Mouse (Mus musculus): Measurements from ENCODE around the gene Cinp. TPM values are rescaled to one million over a fixed set of nuclear protein-coding genes. Genes with fewer than 3 reads are reported as not detected.
A peak's percentile ranks its signal among the peaks of the same experiment; 100 is the strongest.

Gene Cinp
- 64.7 and 67.4 TPM in 2 replicates for polyA plus RNA-seq (2015; fragmentation: Nextera tagmentation; extraction: Ambion mirVana)

GRCm38 (mm10) chr12:110889036-110890020, at the start of gene Cinp, which contains the start of gene Tecpr2:
Gene Cinp, minus strand, starts transcription at chr12:110889145.
Gene Tecpr2, plus strand, starts transcription at chr12:110889264.
- peak; percentile 99 for ATAC-seq
- Histone ChIP-seq H3K4me3 (replicated peaks) (peak within 1 kb of the TSS; percentile 79), H3K4me1 (replicated peaks) (peaks cover 23% of the 10 kb centered on the region), H3K36me3 (no peaks in the 10 kb centered on the region), H3K9ac (replicated peaks) (peak within 1 kb of the TSS; percentile 87), H3K4me2 (replicated peaks) (peak within 1 kb of the TSS; percentile 89), H3K9me3 (no peaks in the 10 kb centered on the region), H3K27ac (peak within 1 kb of the TSS; percentile 94), H3K27me3 (no peaks in the 10 kb centered on the region)
- under 1% methylated on average over 70 of the region's 74 CpGs for WGBS

- 92% methylated on average over 5 of the region's 5 CpGs for WGBS
- no peak overlapping the region for H3K4me2 ChIP-seq (replicated peaks)
- no peaks in the 10 kb centered on the region for H3K27me3 ChIP-seq
- H3K9me3 ChIP-seq: no peaks in the 10 kb centered on the region
- H3K4me3 ChIP-seq (replicated peaks): no peak overlapping the region
- no peak for ATAC-seq
- H3K27ac ChIP-seq: no peak overlapping the region
- H3K36me3 ChIP-seq: peaks cover 59% of the 10 kb centered on the region
- H3K4me1 ChIP-seq (replicated peaks): no peaks in the 10 kb centered on the region
- no peak overlapping the region for H3K9ac ChIP-seq (replicated peaks)
Observed at GRCm38 (mm10) chr12:110937496-110937895, 48.6 kb upstream of the Cinp start.

GRCm38 (mm10) chr12:110935983-110936620, 47.2 kb upstream of the Cinp start:
- no peaks in the 10 kb centered on the region for H3K9me3 ChIP-seq
- peaks cover 63% of the 10 kb centered on the region for H3K36me3 ChIP-seq
- H3K4me3 ChIP-seq (replicated peaks): no peak overlapping the region
- 60% methylated on average over 9 of the region's 9 CpGs for WGBS
- H3K27ac ChIP-seq: no peak overlapping the region
- no peak overlapping the region for H3K4me2 ChIP-seq (replicated peaks)
- no peak overlapping the region for H3K9ac ChIP-seq (replicated peaks)
- no peaks in the 10 kb centered on the region for H3K27me3 ChIP-seq
- H3K4me1 ChIP-seq (replicated peaks): no peaks in the 10 kb centered on the region
- ATAC-seq: peak; percentile 86

- no peaks in the 10 kb centered on the region for H3K27me3 ChIP-seq
- H3K4me2 ChIP-seq (replicated peaks): no peak overlapping the region
- H3K4me1 ChIP-seq (replicated peaks): no peaks in the 10 kb centered on the region
- H3K4me3 ChIP-seq (replicated peaks): no peak overlapping the region
- H3K9me3 ChIP-seq: no peaks in the 10 kb centered on the region
- H3K27ac ChIP-seq: no peak overlapping the region
- H3K36me3 ChIP-seq: peaks cover 57% of the 10 kb centered on the region
- H3K9ac ChIP-seq (replicated peaks): no peak overlapping the region
- ATAC-seq: no peak
- 89% methylated on average over 5 of the region's 5 CpGs for WGBS
Observed at GRCm38 (mm10) chr12:110932820-110933219, 43.9 kb upstream of the Cinp start.

GRCm38 (mm10) chr12:110921572-110921971, 32.6 kb upstream of the Cinp start:
- Histone ChIP-seq H3K36me3 (peaks cover 56% of the 10 kb centered on the region), H3K4me3 (replicated peaks) (no peak overlapping the region), H3K27ac (no peak overlapping the region), H3K27me3 (no peaks in the 10 kb centered on the region), H3K9me3 (no peaks in the 10 kb centered on the region), H3K9ac (replicated peaks) (no peak overlapping the region), H3K4me1 (replicated peaks) (no peaks in the 10 kb centered on the region), H3K4me2 (replicated peaks) (no peak overlapping the region)
- 87% methylated on average over 5 of the region's 5 CpGs for WGBS
- no peak for ATAC-seq

GRCm38 (mm10) chr12:110920254-110920653, 31.3 kb upstream of the Cinp start:
- Histone ChIP-seq H3K4me2 (replicated peaks) (no peak overlapping the region), H3K9me3 (no peaks in the 10 kb centered on the region), H3K27ac (no peak overlapping the region), H3K4me1 (replicated peaks) (no peaks in the 10 kb centered on the region), H3K4me3 (replicated peaks) (no peak overlapping the region), H3K36me3 (peaks cover 57% of the 10 kb centered on the region), H3K27me3 (no peaks in the 10 kb centered on the region), H3K9ac (replicated peaks) (no peak overlapping the region)
- no peak for ATAC-seq
- WGBS: 90% methylated on average over 4 of the region's 4 CpGs

- Histone ChIP-seq H3K36me3 (peaks cover 43% of the 10 kb centered on the region), H3K9ac (replicated peaks) (no peak overlapping the region), H3K27ac (no peak overlapping the region), H3K4me2 (replicated peaks) (no peak overlapping the region), H3K9me3 (no peaks in the 10 kb centered on the region), H3K27me3 (no peaks in the 10 kb centered on the region), H3K4me3 (replicated peaks) (no peak overlapping the region), H3K4me1 (replicated peaks) (no peaks in the 10 kb centered on the region)
- 91% methylated on average over 9 of the region's 9 CpGs for WGBS
- ATAC-seq: no peak
Observed at GRCm38 (mm10) chr12:110915761-110916160, 26.8 kb upstream of the Cinp start.

- H3K4me1 ChIP-seq (replicated peaks): no peaks in the 10 kb centered on the region
- no peaks in the 10 kb centered on the region for H3K27me3 ChIP-seq
- peaks cover 5% of the 10 kb centered on the region for H3K36me3 ChIP-seq
- no peak for ATAC-seq
- no peak overlapping the region for H3K4me3 ChIP-seq (replicated peaks)
- no peak overlapping the region for H3K4me2 ChIP-seq (replicated peaks)
- H3K9me3 ChIP-seq: no peaks in the 10 kb centered on the region
- H3K27ac ChIP-seq: no peak overlapping the region
- 98% methylated on average over 2 of the region's 2 CpGs for WGBS
- no peak overlapping the region for H3K9ac ChIP-seq (replicated peaks)
Observed at GRCm38 (mm10) chr12:110909962-110910361, 21.0 kb upstream of the Cinp start.

GRCm38 (mm10) chr12:110907845-110908244, 18.9 kb upstream of the Cinp start:
- Histone ChIP-seq H3K27ac (no peak overlapping the region), H3K4me2 (replicated peaks) (no peak overlapping the region), H3K9ac (replicated peaks) (no peak overlapping the region), H3K27me3 (no peaks in the 10 kb centered on the region), H3K4me3 (replicated peaks) (no peak overlapping the region), H3K9me3 (no peaks in the 10 kb centered on the region), H3K4me1 (replicated peaks) (no peaks in the 10 kb centered on the region), H3K36me3 (no peaks in the 10 kb centered on the region)
- no peak for ATAC-seq
- 88% methylated on average over 3 of the region's 3 CpGs for WGBS

- no peak for ATAC-seq
- no peaks in the 10 kb centered on the region for H3K27me3 ChIP-seq
- 93% methylated on average over 2 of the region's 2 CpGs for WGBS
Observed at GRCm38 (mm10) chr12:110903536-110903935, 14.6 kb upstream of the Cinp start.

GRCm38 (mm10) chr12:110902106-110902505, 13.2 kb upstream of the Cinp start:
- Histone ChIP-seq H3K36me3 (0 out of 2 replicates have a peak, but pooled peaks cover 6% of the 10 kb centered on the region), H3K9me3 (no peaks in the 10 kb centered on the region), H3K27me3 (no peaks in the 10 kb centered on the region), H3K4me3 (replicated peaks) (no peak overlapping the region), H3K4me1 (replicated peaks) (no peaks in the 10 kb centered on the region), H3K9ac (replicated peaks) (no peak overlapping the region), H3K4me2 (replicated peaks) (no peak overlapping the region), H3K27ac (no peak overlapping the region)
- no peak for ATAC-seq
- WGBS: 83% methylated on average over 4 of the region's 4 CpGs

More at GRCm38 (mm10) chr12:110903536-110903935, 14.6 kb upstream of the Cinp start:
- H3K4me2 ChIP-seq (replicated peaks): no peak overlapping the region
- no peaks in the 10 kb centered on the region for H3K9me3 ChIP-seq
- 0 out of 2 replicates have a peak, but pooled peaks cover 6% of the 10 kb centered on the region for H3K36me3 ChIP-seq
- H3K4me3 ChIP-seq (replicated peaks): no peak overlapping the region
- H3K9ac ChIP-seq (replicated peaks): no peak overlapping the region
- no peak overlapping the region for H3K27ac ChIP-seq
- H3K4me1 ChIP-seq (replicated peaks): no peaks in the 10 kb centered on the region

GRCm38 (mm10) chr12:110891887-110892286, 2.9 kb upstream of the Cinp start:
- no peak overlapping the region for H3K4me2 ChIP-seq (replicated peaks)
- 98% methylated on average over 1 of the region's 1 CpGs for WGBS
- H3K27ac ChIP-seq: no peak overlapping the region
- no peak overlapping the region for H3K9ac ChIP-seq (replicated peaks)
- peaks cover 23% of the 10 kb centered on the region for H3K4me1 ChIP-seq (replicated peaks)
- no peaks in the 10 kb centered on the region for H3K9me3 ChIP-seq
- H3K27me3 ChIP-seq: no peaks in the 10 kb centered on the region
- ATAC-seq: no peak
- no peak overlapping the region for H3K4me3 ChIP-seq (replicated peaks)
- H3K36me3 ChIP-seq: 0 out of 2 replicates have a peak, but pooled peaks cover 3% of the 10 kb centered on the region
